Mouse (Mus musculus) bone marrow, adult 2 months (tissue): ENCODE data around the gene Trp53tg5.

ENCODE experiments used
- CTCF ChIP-seq: fragments of 200-500 bp; IDR thresholded peaks from 2 replicates; pipeline ENCODE4 v1.5.1; 2011; ENCODE audit warnings: low read length, control low read depth; ENCODE audit not compliant: control insufficient read depth, insufficient read depth
- POLR2A ChIP-seq: fragments of 200-500 bp; IDR thresholded peaks from 2 replicates; pipeline ENCODE4 v1.6.1; 2011; ENCODE audit warnings: low read depth, mild to moderate bottlenecking, control low read depth, low read length, borderline replicate concordance; ENCODE audit not compliant: control insufficient read depth

DNA sequence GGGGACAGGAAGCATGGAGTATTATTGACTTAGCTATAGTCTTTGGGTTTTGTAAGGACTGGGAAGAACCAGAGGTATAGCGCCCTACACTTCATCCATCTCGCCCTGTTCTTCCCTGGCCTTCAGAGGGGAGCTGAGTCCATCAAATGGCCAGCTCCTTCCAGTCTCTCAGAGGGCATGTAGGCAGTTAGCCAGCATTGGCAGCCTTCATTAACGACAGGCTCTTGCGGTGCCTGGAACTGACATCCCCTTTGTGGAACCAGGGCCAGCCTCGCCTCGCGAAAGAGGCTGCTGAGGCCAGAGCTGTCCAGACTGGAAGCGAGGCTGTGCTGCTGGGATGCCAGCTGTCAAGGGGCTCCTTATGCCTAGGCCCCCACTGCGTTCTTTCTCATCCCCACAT lies 14.3 kb upstream of the Trp53tg5 start:
- TF ChIP-seq POLR2A (no peak), CTCF (no peak)
